Mouse (Mus musculus) limb, embryonic 10.5 days (tissue): Measurements from ENCODE around the gene Slc35e2. TPM values are rescaled to one million over a fixed set of nuclear protein-coding genes. Genes with fewer than 3 reads are reported as not detected.

Experiments used
- DNase-seq: peaks from one replicate; pipeline ENCODE4 v3.0.0-alpha.2; 2017; ENCODE audit warnings: low spot score
- H3K27ac ChIP-seq: fragments of 300-500 bp; sonication (generic); 2 replicates; pipeline ENCODE4 v1.5.1; 2016; ENCODE audit warnings: mild to moderate bottlenecking
- H3K27me3 ChIP-seq: fragments of 300-500 bp; sonication (generic); 2 replicates; pipeline ENCODE4 v1.6.1; 2016; ENCODE audit warnings: low read depth, mild to moderate bottlenecking; ENCODE audit not compliant: poor library complexity, severe bottlenecking
- H3K36me3 ChIP-seq: fragments of 300-500 bp; sonication (generic); 2 replicates; pipeline ENCODE4 v1.6.1; 2016; ENCODE audit warnings: mild to moderate bottlenecking, moderate library complexity
- H3K4me1 ChIP-seq: fragments of 300-500 bp; sonication (generic); 2 replicates; pipeline ENCODE4 v1.6.1; 2016
- H3K4me3 ChIP-seq: fragments of 300-500 bp; sonication (generic); 2 replicates; pipeline ENCODE4 v1.5.1; 2016; ENCODE audit warnings: mild to moderate bottlenecking, moderate library complexity
- H3K9me3 ChIP-seq: fragments of 300-500 bp; sonication (generic); replicated peaks from 2 replicates; pipeline ENCODE4 v1.6.1; 2016; ENCODE audit warnings: mild to moderate bottlenecking
- WGBS: fragments of 180-500 bp; shearing (Covaris S2); methylation state at CpG from one replicate; pipeline ENCODE4 v1.1.7; 2016; 5-methylcytosine and 5-hydroxymethylcytosine counted together
- polyA plus RNA-seq: library from polyadenylated mRNA; unstranded; fragments of >200 nt; fragmentation: Nextera tagmentation; extraction: Ambion mirVana; gene quantifications from 2 replicates; pipeline ENCODE4 v1.2.1, GENCODE M21; 2016

Slc35e2 gene
- polyA plus RNA-seq, 1 experiment from 2014 or later, result 13.6 TPM

- no peaks in the 10 kb centered on the region for H3K9me3 ChIP-seq
- peak; percentile 35 for DNase-seq
- H3K4me3 ChIP-seq, result peak overlapping the region; percentile 65
- H3K36me3 ChIP-seq, result peaks cover 71% of the 10 kb centered on the region
- H3K4me1 ChIP-seq, result peaks cover 47% of the 10 kb centered on the region
- peak overlapping the region; percentile 83 for H3K27ac ChIP-seq
- 17% methylated on average over 36 of the region's 36 CpGs for WGBS
- H3K27me3 ChIP-seq, result peaks cover 68% of the 10 kb centered on the region
Observed at GRCm38 (mm10) chr4:155652283-155653085, 51.3 kb downstream of the Slc35e2 start.

GRCm38 (mm10) chr4:155653086-155653450 is 51.9 kb downstream of the Slc35e2 start, which contains the start of gene Mmp23:
Gene Mmp23 (minus strand): TSS chr4:155653384.
- peak; percentile 85 for DNase-seq
- H3K27ac ChIP-seq, result peak within 1 kb of the TSS; percentile 83

GRCm38 (mm10) chr4:155653451-155654182 is 52.4 kb downstream of the Slc35e2 start:
- peaks cover 66% of the 10 kb centered on the region for H3K36me3 ChIP-seq
- WGBS, result 3% methylated on average over 31 of the region's 31 CpGs
- H3K4me3 ChIP-seq, result peak overlapping the region; percentile 65
- H3K9me3 ChIP-seq, result no peaks in the 10 kb centered on the region
- H3K27me3 ChIP-seq, result peaks cover 68% of the 10 kb centered on the region
- DNase-seq, result no peak
- peaks cover 47% of the 10 kb centered on the region for H3K4me1 ChIP-seq
- peak overlapping the region; percentile 83 for H3K27ac ChIP-seq

More at GRCm38 (mm10) chr4:155653086-155653450, 51.9 kb downstream of the Slc35e2 start, which contains the start of gene Mmp23:
- H3K36me3 ChIP-seq, result peaks cover 71% of the 10 kb centered on the region
- H3K27me3 ChIP-seq, result peaks cover 68% of the 10 kb centered on the region
- no peaks in the 10 kb centered on the region for H3K9me3 ChIP-seq
- under 1% methylated on average over 33 of the region's 33 CpGs for WGBS
- H3K4me3 ChIP-seq, result peak within 1 kb of the TSS; percentile 65
- peaks cover 47% of the 10 kb centered on the region for H3K4me1 ChIP-seq

- peaks cover 68% of the 10 kb centered on the region for H3K27me3 ChIP-seq
- 2% methylated on average over 6 of the region's 6 CpGs for WGBS
- H3K4me1 ChIP-seq, result peaks cover 47% of the 10 kb centered on the region
- peaks cover 66% of the 10 kb centered on the region for H3K36me3 ChIP-seq
- no peaks in the 10 kb centered on the region for H3K9me3 ChIP-seq
- DNase-seq, result no peak
- peak overlapping the region; percentile 83 for H3K27ac ChIP-seq
- peak overlapping the region; percentile 65 for H3K4me3 ChIP-seq
Observed at GRCm38 (mm10) chr4:155654183-155654455, 52.9 kb downstream of the Slc35e2 start.

- Histone ChIP-seq H3K27ac (peak overlapping the region; percentile 83), H3K36me3 (peaks cover 65% of the 10 kb centered on the region), H3K4me3 (peak overlapping the region; percentile 65), H3K4me1 (peaks cover 47% of the 10 kb centered on the region), H3K9me3 (no peaks in the 10 kb centered on the region), H3K27me3 (peaks cover 68% of the 10 kb centered on the region)
- under 1% methylated on average over 52 of the region's 52 CpGs for WGBS
- peak; percentile 78 for DNase-seq
Observed at GRCm38 (mm10) chr4:155654456-155655298, 53.5 kb downstream of the Slc35e2 start.

- H3K4me3 ChIP-seq, result no peak overlapping the region
- H3K27me3 ChIP-seq, result peaks cover 58% of the 10 kb centered on the region
- H3K9me3 ChIP-seq, result no peaks in the 10 kb centered on the region
- DNase-seq, result peak; percentile 24
- H3K4me1 ChIP-seq, result peaks cover 45% of the 10 kb centered on the region
- 91% methylated on average over 13 of the region's 13 CpGs for WGBS
- H3K36me3 ChIP-seq, result peaks cover 56% of the 10 kb centered on the region
- H3K27ac ChIP-seq, result no peak overlapping the region
Observed at GRCm38 (mm10) chr4:155656214-155656751, 55.1 kb downstream of the Slc35e2 start.

- DNase-seq, result peak; percentile 26
- H3K9me3 ChIP-seq, result no peaks in the 10 kb centered on the region
- 95% methylated on average over 10 of the region's 10 CpGs for WGBS
- H3K27ac ChIP-seq, result no peak overlapping the region; the same call in 1 of the 2 replicates
- H3K27me3 ChIP-seq, result peaks cover 31% of the 10 kb centered on the region
- peaks cover 44% of the 10 kb centered on the region for H3K36me3 ChIP-seq
- peaks cover 18% of the 10 kb centered on the region for H3K4me1 ChIP-seq
- no peak overlapping the region for H3K4me3 ChIP-seq
Observed at GRCm38 (mm10) chr4:155658961-155659360, 57.7 kb downstream of the Slc35e2 start.

- Histone ChIP-seq H3K4me3 (no peak overlapping the region), H3K27ac (no peak overlapping the region), H3K27me3 (peaks cover 14% of the 10 kb centered on the region), H3K4me1 (peaks cover 3% of the 10 kb centered on the region; the same call in 1 of the 2 replicates), H3K36me3 (peaks cover 48% of the 10 kb centered on the region), H3K9me3 (no peaks in the 10 kb centered on the region)
- DNase-seq, result no peak
- 97% methylated on average over 12 of the region's 12 CpGs for WGBS
Observed at GRCm38 (mm10) chr4:155660641-155661040, 59.4 kb downstream of the Slc35e2 start.

GRCm38 (mm10) chr4:155666903-155667302 is 65.7 kb downstream of the Slc35e2 start:
- no peak overlapping the region for H3K4me3 ChIP-seq
- DNase-seq, result no peak

GRCm38 (mm10) chr4:155668689-155669597 is 67.7 kb downstream of the Slc35e2 start, which contains the start of gene Mib2:
Gene Mib2 (minus strand): TSS chr4:155669198.
- H3K27me3 ChIP-seq, result no peaks in the 10 kb centered on the region
- peak within 1 kb of the TSS; percentile 84 for H3K27ac ChIP-seq
- peaks cover 8% of the 10 kb centered on the region; the same call in 1 of the 2 replicates for H3K36me3 ChIP-seq
- no peaks in the 10 kb centered on the region for H3K9me3 ChIP-seq
- under 1% methylated on average over 73 of the region's 73 CpGs for WGBS
- peak; percentile 96 for DNase-seq
- peak within 1 kb of the TSS; percentile 86 for H3K4me3 ChIP-seq
- peaks cover 12% of the 10 kb centered on the region for H3K4me1 ChIP-seq

More at GRCm38 (mm10) chr4:155666903-155667302, 65.7 kb downstream of the Slc35e2 start:
- H3K36me3 ChIP-seq, result peaks cover 8% of the 10 kb centered on the region; the same call in 1 of the 2 replicates
- H3K9me3 ChIP-seq, result no peaks in the 10 kb centered on the region
- H3K27ac ChIP-seq, result no peak overlapping the region
- no peaks in the 10 kb centered on the region for H3K27me3 ChIP-seq
- H3K4me1 ChIP-seq, result peaks cover 12% of the 10 kb centered on the region

- Histone ChIP-seq H3K4me1 (peaks cover 12% of the 10 kb centered on the region), H3K27ac (peak overlapping the region; percentile 84)
- WGBS, result 3% methylated on average over 8 of the region's 8 CpGs
Observed at GRCm38 (mm10) chr4:155669598-155670075, 68.4 kb downstream of the Slc35e2 start.

More at GRCm38 (mm10) chr4:155669598-155670075, 68.4 kb downstream of the Slc35e2 start:
- H3K36me3 ChIP-seq, result peaks cover 8% of the 10 kb centered on the region; the same call in 1 of the 2 replicates
- H3K27me3 ChIP-seq, result no peaks in the 10 kb centered on the region
- DNase-seq, result no peak
- H3K4me3 ChIP-seq, result peak overlapping the region; percentile 86
- no peaks in the 10 kb centered on the region for H3K9me3 ChIP-seq
